Mouse (Mus musculus) subcutaneous adipose tissue, adult 2 months (tissue): ENCODE measurements around the gene Rnf208. TPM values are rescaled to one million over a fixed set of nuclear protein-coding genes. Genes with fewer than 3 reads are reported as not detected.

ENCODE experiments used
- polyA plus RNA-seq: library from polyadenylated mRNA; depleted of rRNA; stranded (reverse); fragments of >200 nt; gene quantifications from 2 replicates; pipeline ENCODE4 v1.2.3, GENCODE M21; 2012; ENCODE audit warnings: low replicate concordance; rRNA removed

The Rnf208 gene
- polyA plus RNA-seq, result 1.3 and 10.6 TPM in 2 replicates

GRCm38 (mm10) chr2:25242101-25242506 lies at the start of gene Rnf208, which contains the start of gene Cysrt1:
Gene Rnf208, plus strand, starts transcription at chr2:25242255.
Gene Cysrt1, minus strand, starts transcription at chr2:25242452.

GRCm38 (mm10) chr2:25196172-25196954 lies 45.7 kb upstream of the Rnf208 start, which contains the start of gene Tor4a:
Gene Tor4a, minus strand, starts transcription at chr2:25196886.

GRCm38 (mm10) chr2:25211121-25211670 lies 30.9 kb upstream of the Rnf208 start, which contains the start of gene Nelfb:
Gene Nelfb, minus strand, starts transcription at chr2:25211489.

GRCm38 (mm10) chr2:25214444-25214843 lies 27.6 kb upstream of the Rnf208 start, which contains the start of gene Stpg3:
Gene Stpg3, minus strand, starts transcription at chr2:25214637.

GRCm38 (mm10) chr2:25218445-25218844 lies 23.6 kb upstream of the Rnf208 start, which contains the start of gene Fam166a:
Gene Fam166a, plus strand, starts transcription at chr2:25218745.

GRCm38 (mm10) chr2:25224492-25224765 lies 17.6 kb upstream of the Rnf208 start, which contains the start of gene Tubb4b:
Gene Tubb4b, minus strand, starts transcription at chr2:25224702.

GRCm38 (mm10) chr2:25234050-25234449 lies 8.0 kb upstream of the Rnf208 start, which contains the start of gene Slc34a3:
Gene Slc34a3, minus strand, starts transcription at chr2:25234364.

GRCm38 (mm10) chr2:25236614-25237013 lies 5.4 kb upstream of the Rnf208 start, which contains the start of gene Rnf224:
Gene Rnf224, minus strand, starts transcription at chr2:25236787.

GRCm38 (mm10) chr2:25246183-25247072 lies 4.4 kb downstream of the Rnf208 start, which contains the start of gene AL732309.1:
Gene AL732309.1, minus strand, starts transcription at chr2:25246863.

GRCm38 (mm10) chr2:25255284-25255779 lies 13.3 kb downstream of the Rnf208 start, which contains the start of gene Tmem203:
Gene Tmem203, plus strand, starts transcription at chr2:25255439.

GRCm38 (mm10) chr2:25262291-25262767 lies 20.3 kb downstream of the Rnf208 start, which contains the start of gene Tprn:
Gene Tprn, plus strand, starts transcription at chr2:25262618.

GRCm38 (mm10) chr2:25271827-25272511 lies 29.9 kb downstream of the Rnf208 start, which contains the start of the genes Ssna1 and Anapc2:
Gene Ssna1, minus strand, starts transcription at chr2:25272438.
Gene Anapc2, plus strand, starts transcription at chr2:25272478.

GRCm38 (mm10) chr2:25287927-25288649 lies 46.0 kb downstream of the Rnf208 start, which contains the start of gene Tmem210:
Gene Tmem210, plus strand, starts transcription at chr2:25288145.

GRCm38 (mm10) chr2:25289651-25290050 lies 47.6 kb downstream of the Rnf208 start, which contains the start of gene Lrrc26:
Gene Lrrc26, plus strand, starts transcription at chr2:25289915.

Other genes starting within 250 kb of the Rnf208 start
- 128 and 234 TPM in 2 replicates for gene Nsmf, start 187.9 kb upstream of the Rnf208 start, polyA plus RNA-seq
- 0.13 and 3.8 TPM in 2 replicates for gene Entpd8, start 162.0 kb upstream of the Rnf208 start, polyA plus RNA-seq
- gene Noxa1, start 147.1 kb upstream of the Rnf208 start, polyA plus RNA-seq, result 0.11 and 7.3 TPM in 2 replicates
- gene Nrarp, start 61.5 kb upstream of the Rnf208 start, polyA plus RNA-seq, result 16.7 and 31.4 TPM in 2 replicates
- 17.9 and 43.8 TPM in 2 replicates for gene Tor4a, start 45.4 kb upstream of the Rnf208 start, polyA plus RNA-seq
- 75.1 and 111 TPM in 2 replicates for gene Nelfb, start 30.8 kb upstream of the Rnf208 start, polyA plus RNA-seq
- not detected in 2 replicates for gene Stpg3, start 27.6 kb upstream of the Rnf208 start, polyA plus RNA-seq
- 0.10 and 0.34 TPM in 2 replicates for gene Fam166a, start 23.5 kb upstream of the Rnf208 start, polyA plus RNA-seq
- 485 and 490 TPM in 2 replicates for gene Tubb4b, start 17.6 kb upstream of the Rnf208 start, polyA plus RNA-seq
- not detected in 2 replicates for gene Slc34a3, start 7.9 kb upstream of the Rnf208 start, polyA plus RNA-seq
- 0.10 TPM in 1 of 2 replicates, not detected in the other for gene Rnf224, start 5.5 kb upstream of the Rnf208 start, polyA plus RNA-seq
- gene Cysrt1, start 197 bp downstream of the Rnf208 start, polyA plus RNA-seq, result 0.68 TPM in 1 of 2 replicates, not detected in the other
- gene AL732309.1, start 4.6 kb downstream of the Rnf208 start, polyA plus RNA-seq, result 15.6 and 27.5 TPM in 2 replicates
- 57.1 and 66.0 TPM in 2 replicates for gene Tmem203, start 13.2 kb downstream of the Rnf208 start, polyA plus RNA-seq
- 11.4 and 33.2 TPM in 2 replicates for gene Tprn, start 20.4 kb downstream of the Rnf208 start, polyA plus RNA-seq
- gene Ssna1, start 30.2 kb downstream of the Rnf208 start, polyA plus RNA-seq, result 49.0 and 70.1 TPM in 2 replicates
- gene Anapc2, start 30.2 kb downstream of the Rnf208 start, polyA plus RNA-seq, result 155 and 178 TPM in 2 replicates
- gene Tmem210, start 45.9 kb downstream of the Rnf208 start, polyA plus RNA-seq, result not detected in 2 replicates
- gene Lrrc26, start 47.7 kb downstream of the Rnf208 start, polyA plus RNA-seq, result 0.13 and 4.6 TPM in 2 replicates
- 0.09 and 0.18 TPM in 2 replicates for gene Grin1, start 76.9 kb downstream of the Rnf208 start, polyA plus RNA-seq
- gene Man1b1, start 90.1 kb downstream of the Rnf208 start, polyA plus RNA-seq, result 16.3 and 40.9 TPM in 2 replicates
- gene Dpp7, start 114.1 kb downstream of the Rnf208 start, polyA plus RNA-seq, result 61.1 and 76.0 TPM in 2 replicates
- gene Uap1l1, start 123.4 kb downstream of the Rnf208 start, polyA plus RNA-seq, result 24.0 and 65.2 TPM in 2 replicates
- gene Sapcd2, start 130.1 kb downstream of the Rnf208 start, polyA plus RNA-seq, result 0.57 and 7.9 TPM in 2 replicates
- 78.1 and 108 TPM in 2 replicates for gene Entpd2, start 153.6 kb downstream of the Rnf208 start, polyA plus RNA-seq
- gene Npdc1, start 157.1 kb downstream of the Rnf208 start, polyA plus RNA-seq, result 272 and 300 TPM in 2 replicates
- 0.62 and 0.96 TPM in 2 replicates for gene Fut7, start 181.0 kb downstream of the Rnf208 start, polyA plus RNA-seq
- gene Abca2, start 186.4 kb downstream of the Rnf208 start, polyA plus RNA-seq, result 41.7 and 62.8 TPM in 2 replicates
- gene Clic3, start 214.6 kb downstream of the Rnf208 start, polyA plus RNA-seq, result 1.8 and 3.2 TPM in 2 replicates
- 79.2 and 84.7 TPM in 2 replicates for gene Paxx, start 218.8 kb downstream of the Rnf208 start, polyA plus RNA-seq
- 1.2 and 6.5 TPM in 2 replicates for gene Ptgds, start 227.8 kb downstream of the Rnf208 start, polyA plus RNA-seq